Mouse (Mus musculus): ENCODE measurements around the gene Rbfox1.

DNA sequence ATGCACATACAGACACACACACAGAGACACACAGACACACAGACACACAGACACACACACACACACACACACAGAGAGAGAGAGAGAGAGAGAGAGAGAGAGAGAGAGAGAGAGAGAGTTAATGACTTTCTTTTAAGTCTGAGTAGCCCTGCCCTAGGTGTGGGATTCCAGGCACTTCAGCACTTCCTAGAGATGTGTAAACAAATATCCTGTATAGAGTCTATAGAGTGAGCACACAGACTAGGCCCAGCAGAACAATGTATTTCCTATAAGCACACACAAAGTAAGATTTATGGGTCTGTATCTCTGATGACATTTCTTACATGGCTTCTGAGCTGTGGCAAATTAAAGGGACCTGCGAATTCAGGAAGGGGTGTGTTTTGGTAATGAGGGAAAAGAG, 998.6 kb downstream of the Rbfox1 start:
- TF ChIP-seq CTCF (IDR thresholded peaks at IDR 0.05; ENCODE audit: insufficient read depth, low read length) (no peak), POLR2A (IDR thresholded peaks at IDR 0.05; ENCODE audit: borderline replicate concordance, extremely low read depth, low read depth, low read length) (no peak)

All from lung, adult 2 months (tissue).